Mouse (Mus musculus) neutrophil, adult 5-6 weeks (primary cell): ENCODE measurements at regions not wholly inside any gene's neighbourhood (a gene's known extent, or its start where the extent isn't known, plus 50 kb on each side); places are given as distances from the start of the nearest gene placed in this dataset.

ENCODE experiments used
- ATAC-seq: fragments of 151-379, 151-347 bp; 2 replicates; pipeline ENCODE4 v1.8.0; 2017; ENCODE audit warnings: mild to moderate bottlenecking, moderate TSS enrichment; ENCODE audit not compliant: insufficient number of reproducible peaks, poor library complexity, low FRiP score, severe bottlenecking; ENCODE audit errors: extremely low read depth

DNA sequence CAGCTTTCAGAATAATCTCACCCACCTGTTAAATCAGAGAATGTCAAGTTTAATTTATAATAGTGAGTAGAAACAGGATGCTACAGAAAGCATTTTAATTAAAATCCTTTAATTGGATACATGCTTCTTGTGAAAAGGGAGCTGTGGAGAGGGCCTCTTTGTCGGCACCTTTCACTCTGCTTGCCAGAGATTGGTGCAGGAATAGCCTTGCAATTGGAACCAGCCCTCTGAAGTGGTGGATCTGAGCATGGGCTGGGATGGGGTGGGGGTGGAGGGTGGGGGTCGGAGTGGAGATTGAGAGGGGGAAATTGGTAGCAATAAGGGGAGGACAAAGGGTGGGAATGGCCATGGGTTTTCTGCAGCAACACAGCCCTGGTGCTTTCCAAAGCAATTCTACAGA, 207.2 kb downstream of the Tbx15 start:
- no peak for ATAC-seq

DNA sequence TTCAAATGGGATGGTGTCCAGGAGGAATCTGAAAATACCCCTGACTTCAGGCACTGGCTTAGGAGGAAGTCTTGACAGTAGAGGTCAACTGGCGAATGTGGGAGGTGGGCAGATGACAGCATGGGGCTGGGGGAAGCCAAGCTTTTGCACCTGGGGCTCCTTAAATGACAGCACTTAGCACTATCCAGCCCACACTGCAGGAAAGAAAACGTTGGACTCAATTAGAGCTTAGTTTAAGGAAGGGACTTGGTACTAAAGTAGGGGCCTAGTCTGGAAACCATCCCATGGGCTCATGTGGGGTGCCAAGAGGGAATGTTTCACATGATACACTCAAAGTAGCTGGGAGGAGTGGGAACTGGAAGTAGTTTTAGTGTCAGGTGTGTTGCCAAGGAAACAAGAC, 207.6 kb downstream of the Tbx15 start:
- no peak for ATAC-seq

DNA sequence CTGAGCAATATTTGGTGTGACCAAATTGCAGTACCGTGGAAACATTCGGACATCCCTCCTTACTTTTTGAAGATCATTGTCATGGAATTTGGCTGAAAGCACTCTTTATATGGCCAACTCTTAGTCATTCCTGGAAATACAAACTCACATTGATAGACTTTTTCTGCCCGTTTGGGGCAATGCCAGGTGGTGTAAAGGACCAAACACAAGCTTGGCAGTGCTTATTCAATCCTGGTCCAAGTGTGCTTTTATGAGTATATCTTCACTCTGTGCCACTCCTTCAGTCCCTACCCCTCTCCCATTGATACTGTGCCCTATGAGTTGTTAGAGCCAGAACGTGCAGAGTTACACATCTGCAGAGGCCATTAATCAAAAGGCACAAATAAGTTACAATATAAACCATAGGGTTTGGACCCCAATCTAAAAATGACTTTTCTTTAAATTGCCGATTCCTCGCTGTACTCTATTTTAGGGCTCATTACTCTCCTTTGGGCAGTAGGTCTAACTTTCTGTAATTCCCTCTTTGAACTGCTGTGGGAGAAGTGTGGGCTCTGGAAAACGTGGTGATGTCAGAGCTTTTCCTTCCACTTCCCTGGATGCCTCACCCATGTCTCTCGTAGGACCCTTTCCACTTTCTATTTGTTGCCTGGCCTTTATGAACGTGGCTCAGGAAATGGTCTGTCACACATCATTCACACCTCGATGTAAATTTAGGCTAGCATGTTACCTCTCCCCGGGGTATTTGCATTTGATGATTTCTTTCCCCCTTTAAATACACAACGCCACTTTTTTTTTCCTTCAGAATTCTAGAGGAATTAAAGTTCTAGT, 219.1 kb downstream of the Tbx15 start:
- ATAC-seq, result no peak

DNA sequence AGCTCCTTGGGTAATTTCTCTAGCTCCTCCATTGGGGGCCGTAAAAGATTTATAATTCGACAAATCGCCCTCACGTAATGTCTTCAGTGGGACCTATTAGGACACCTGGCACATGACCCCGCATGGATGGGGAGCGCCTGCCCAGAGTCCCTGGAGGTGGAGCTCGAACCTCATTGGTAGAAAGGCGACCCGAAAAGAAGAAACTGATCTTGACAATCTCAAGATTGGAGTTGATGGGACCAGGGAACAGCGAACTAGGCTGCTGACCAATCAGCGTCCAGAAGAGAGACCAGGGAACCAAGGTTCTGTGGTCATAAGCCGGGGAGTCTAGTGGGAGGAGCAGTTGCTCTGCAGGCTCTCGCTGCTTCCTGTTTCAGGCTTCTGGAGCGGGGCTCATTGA, 259.8 kb downstream of the Tbx15 start:
- ATAC-seq, result peak; percentile 60; the same call in 1 of the 2 replicates

DNA sequence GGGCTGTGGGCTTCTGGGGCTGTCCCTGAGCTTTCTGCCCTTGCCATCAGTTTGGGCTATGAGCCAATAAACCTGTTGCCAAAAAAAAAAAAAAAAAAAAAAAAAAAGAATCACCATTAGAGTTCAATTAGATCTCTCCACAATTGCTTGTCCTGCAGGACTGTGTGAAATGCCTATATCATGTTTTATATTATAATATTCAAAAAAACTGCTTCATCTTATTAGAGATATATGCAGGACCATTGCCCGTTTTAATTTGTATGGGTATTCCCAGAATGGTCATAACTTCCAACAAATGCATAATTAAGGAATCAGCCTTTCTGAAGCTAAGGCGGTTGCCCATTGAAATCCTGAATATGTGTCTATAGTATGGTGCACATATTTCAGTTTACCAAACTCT, 264.6 kb downstream of the Tbx15 start:
- ATAC-seq, result no peak

DNA sequence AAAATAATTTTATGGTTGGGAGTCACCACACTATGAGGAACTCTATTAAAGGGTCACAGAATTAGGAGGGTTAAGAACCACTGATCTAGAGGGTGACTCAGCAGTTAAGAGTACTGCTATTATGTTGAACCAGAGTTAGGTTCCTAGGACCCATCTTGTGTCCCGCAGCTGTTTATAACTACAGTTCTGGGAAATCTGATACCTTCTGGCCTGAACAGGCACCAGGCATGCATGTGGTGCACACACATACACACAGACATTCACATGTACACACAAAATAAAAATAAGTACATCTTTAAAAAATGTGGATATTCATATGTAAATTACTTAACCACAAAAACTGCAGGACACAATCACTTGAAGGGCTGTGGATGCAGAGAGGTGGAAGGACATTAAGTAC, 272.1 kb downstream of the Tbx15 start:
- ATAC-seq, result no peak

DNA sequence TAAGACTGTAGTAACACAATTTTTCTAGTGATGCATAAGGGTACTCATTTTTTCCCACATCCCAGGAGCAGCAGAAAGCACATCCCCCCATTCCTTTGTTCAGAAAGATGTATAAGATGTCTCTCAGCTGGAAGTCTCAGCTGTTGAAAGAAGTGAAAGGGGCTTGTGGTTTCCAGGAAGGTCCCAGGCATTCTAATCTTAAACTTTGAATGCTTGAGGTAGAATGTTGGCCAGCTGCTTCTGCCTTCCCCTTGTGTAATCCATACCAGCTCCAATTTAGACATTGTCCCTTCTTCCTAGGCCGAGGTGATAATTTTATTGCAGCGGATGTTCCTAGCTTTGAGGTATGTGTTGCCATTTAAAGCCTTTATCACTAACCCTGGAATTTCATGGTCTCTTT, 272.8 kb downstream of the Tbx15 start:
- ATAC-seq, result no peak

DNA sequence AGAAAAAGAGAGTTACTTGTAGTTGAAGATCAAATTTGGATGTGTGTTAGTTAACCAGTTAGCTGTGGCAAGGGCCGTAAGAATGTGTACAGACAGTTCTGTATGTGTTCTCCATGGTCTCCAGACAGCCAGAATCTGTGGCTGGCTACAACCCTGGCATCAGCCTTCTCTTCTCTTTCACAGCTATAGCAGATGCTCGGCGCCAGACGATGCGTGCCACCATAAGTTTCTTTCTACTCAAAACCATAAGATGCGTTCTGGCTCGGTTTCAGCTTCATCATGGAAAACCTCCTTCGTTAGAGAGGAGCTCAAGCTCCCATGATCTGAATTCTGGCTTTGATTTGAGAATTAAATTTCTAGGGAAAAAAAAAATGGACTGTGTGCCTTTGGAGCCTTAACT, 275.6 kb downstream of the Tbx15 start:
- no peak for ATAC-seq

DNA sequence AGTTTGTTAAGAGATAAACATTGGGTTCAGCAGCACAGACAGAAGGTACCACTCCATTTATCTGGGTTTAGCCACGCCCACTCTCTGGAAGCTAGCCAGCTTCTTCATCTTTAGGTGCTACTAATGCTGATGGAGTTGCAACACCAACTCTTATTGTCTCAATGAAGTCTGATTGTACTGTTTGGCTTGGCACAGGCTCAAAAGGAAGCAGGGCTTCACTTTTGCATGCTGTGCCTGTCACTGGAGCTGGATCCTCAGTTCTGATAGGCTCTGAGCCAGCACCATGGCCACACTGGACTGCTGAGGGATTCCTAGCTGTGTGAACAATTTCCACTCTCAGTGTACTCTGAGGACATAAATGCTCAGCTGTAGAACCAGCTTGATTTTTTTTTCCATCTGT, 320.7 kb downstream of the Tbx15 start:
- ATAC-seq, result no peak

DNA sequence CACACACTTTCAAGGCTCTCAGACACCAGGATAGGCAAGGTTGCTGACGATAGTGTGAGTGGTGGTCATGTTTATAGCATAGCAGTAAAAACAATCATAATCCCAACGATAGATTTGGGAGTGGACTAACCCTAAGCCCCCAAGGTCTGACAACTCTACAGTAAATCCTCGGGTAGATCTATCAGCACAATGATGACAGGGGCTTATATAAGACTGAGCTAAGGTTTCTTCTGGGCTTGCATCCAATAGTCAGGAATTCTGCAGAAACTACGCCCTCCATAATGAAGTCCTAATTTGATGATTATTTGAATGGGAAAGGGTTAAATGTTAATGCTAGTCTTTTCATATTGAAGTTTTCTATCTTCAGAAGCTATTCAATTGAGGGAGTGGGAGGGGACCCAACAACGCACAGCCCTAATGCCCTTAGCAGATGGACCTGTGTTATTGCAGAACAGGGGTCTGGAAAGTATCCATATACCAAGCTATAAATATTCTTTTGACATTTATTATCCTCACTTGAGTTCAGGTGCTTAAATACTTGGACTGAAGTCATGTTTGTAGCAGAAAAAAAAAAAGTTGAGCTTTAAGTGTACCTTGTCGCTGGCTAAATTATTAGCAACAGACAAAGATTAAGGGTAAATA, 311.8 kb upstream of the Spag17 start:
- no peak for ATAC-seq

DNA sequence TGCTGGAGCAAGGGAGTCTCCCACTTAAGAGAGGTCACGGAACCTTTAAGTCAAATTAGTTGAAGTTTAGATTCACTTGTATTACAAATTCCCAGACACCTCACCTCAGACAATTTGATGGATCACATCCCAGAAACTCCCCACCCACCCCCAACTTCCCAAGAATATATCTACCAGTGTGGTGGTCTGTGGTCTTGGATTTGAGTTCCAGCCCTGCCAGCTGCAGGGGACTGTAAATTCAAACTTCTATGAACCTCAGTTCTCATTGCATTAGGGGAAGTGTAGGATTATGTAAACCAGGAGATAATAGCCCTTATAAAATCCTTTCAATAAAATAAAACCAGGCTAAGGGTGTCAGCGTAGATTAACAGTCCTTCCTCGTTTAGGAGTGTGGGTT, 311.2 kb upstream of the Spag17 start:
- no peak for ATAC-seq

DNA sequence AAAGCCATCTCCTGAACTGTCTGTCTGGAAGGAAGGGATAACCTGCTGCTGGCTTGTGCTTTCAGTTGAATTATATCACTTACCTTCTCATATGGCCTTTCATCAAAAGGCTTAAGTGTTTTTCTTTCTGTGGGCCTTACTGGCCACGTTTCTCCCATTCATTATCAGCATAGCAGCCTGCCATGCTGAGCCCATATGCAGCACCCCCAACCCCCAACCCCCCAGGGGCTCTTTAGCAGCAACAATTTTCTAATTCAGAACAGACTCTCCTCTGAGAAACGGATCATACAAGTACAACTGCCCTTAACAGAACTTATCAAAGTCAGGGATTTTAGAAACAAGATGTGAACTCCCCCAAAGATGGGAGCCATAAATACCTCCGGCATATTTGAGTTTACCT, 282.5 kb upstream of the Spag17 start:
- ATAC-seq, result no peak

DNA sequence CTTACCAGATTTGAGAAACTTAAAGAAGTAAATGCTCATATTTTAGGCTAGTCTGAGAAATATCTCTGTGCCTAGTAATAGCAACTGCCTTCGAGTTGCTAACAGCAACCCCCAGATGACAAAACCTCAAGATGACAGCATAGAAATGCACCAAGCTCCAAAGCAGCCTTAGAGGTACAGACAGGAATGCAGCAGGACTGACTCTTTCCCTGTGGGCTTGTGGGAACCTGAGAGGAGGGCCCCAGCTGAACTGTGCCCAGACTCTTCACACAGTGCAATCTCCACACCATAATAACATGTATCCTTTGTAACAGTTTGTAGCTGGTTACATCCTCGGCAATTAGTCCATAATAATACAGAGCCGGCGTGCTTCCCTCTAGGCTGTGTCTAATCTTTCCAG, 252.9 kb upstream of the Spag17 start:
- ATAC-seq, result no peak

DNA sequence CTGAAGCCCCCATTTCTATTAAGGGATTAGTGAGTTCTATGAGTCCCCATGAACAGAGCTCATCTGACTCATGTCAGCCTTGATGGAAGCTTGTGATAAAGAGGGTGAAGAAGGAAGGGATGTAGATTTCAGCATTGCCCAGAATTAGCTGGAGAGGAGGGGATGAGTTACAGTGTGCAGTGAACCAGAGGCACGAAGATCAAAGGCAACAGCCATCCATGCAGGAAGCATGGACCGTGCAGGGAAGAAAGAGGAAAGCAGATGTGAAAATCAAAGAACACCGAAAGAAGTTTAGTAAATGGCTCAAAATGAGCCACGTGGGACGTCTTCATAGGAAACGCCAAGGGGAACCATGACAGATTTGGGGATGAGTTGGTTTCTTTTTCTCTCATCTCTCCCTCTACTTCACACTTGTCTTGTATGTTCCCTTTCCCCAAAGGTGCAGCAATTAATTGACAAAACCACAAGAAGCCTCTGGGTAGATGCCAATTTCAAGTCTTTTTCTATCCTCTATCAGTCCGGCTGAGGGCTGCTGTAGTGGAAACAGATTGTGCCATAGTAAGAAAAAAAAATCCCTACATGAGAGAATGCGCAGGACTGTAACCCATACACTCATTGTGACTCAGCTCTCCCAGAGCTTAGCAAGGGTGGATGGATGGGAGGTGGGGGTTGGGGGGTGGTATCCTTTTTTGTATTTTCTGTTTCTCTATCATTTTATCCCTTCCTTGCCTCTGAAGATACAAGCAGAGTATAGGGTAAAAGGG, 243.7 kb upstream of the Spag17 start:
- ATAC-seq, result no peak

DNA sequence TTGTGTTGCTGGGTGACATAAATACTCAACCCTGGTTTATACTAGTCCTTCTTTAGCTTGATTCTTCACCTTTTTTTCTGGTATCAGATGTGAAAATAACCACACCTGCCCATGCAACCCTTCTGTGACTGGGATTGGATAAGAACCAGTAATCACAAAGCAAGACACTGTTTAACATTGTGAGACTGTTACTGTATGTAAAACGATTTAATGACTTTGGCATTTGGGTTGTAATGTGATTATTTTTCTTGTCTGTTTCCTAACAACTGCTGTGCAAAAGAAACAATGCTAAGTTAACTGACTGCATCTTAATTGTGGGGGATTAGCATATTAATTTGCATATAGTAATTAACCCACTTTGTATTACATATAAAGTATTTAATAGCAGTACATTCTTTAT, 240.3 kb upstream of the Spag17 start:
- ATAC-seq, result no peak

DNA sequence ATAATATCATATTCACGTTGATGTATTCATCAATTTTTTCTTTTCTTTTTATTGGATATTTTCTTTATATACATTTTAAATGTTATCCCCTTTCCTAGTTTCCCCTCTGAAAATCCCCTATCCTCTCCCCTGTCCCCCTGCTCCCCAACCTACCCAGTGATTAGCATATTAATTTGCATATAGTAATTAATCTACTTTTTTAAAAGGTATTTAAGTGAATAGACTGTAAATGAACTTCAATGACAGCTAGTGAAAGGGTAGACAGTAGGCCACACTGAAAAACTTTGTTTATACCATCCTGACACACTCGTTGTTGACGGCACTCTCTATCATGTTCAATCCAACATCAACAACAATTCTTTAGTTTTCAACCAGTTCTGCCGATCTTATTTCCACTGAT, 239.9 kb upstream of the Spag17 start:
- no peak for ATAC-seq

DNA sequence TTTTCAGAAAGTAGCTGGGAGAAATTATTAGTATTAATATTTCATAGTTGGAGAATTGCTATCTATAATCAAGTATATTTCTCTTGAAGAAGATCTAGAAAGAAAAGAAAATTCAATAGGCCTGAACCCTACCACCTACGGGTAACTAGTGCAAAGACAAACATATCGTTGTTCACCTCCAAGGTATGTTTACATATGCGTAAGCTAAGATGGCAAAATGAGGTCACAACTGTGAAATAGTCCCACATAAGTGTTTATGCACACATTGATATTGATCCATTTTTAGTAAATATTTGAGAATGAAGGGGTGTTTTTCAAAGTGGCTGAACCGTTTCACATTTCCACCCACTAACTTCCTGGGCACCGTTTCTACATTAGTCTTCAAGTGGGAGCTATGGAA, 227.6 kb upstream of the Spag17 start:
- ATAC-seq, result no peak

DNA sequence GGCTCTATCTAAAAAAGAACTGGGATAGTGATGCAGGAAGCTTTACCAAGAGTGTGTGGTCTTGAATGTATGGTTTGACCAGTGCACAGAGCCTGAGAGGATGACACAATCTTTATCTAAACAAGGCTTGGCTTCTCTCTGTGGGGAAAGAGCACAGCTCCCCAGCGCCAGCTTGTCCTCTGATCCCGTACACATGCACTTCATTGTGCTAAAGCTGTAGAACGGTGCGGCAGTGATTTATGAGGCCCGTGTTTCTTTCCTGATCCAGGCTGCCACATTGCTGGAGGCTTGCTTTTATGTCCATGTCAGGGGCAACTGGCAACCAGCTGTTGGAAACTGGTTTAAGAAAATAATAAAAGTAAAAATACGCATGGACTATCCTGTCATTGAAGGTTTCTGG, 221.4 kb upstream of the Spag17 start:
- ATAC-seq, result no peak

DNA sequence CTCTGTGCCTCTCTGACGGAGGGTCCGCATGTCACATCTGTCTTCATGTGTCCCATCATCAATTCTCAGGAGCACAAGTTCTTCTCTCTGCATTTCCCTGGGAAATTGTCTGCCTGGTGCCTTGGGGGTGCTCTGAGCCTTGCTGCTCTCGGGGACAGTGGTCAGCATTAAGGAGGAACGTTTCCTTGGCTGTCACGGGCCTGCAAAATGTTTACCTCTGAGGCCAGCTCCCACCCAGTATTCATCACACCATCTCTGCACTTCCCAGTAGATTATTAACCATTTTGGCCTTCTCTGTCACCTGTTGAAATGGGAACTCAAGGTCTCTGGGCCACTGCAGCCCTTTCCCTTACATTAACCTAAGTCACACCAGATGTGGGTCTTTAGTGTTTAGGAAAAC, 219.8 kb upstream of the Spag17 start:
- no peak for ATAC-seq
